Mouse (Mus musculus) kidney, postnatal 36 days (tissue): ENCODE results near the gene Scrn3.
A peak's percentile ranks its signal among the peaks of the same experiment; 100 is the strongest.

Source experiments
- DNase-seq, 2 experiments: peaks; one replicate each; pipeline ENCODE4 v3.0.0; 2021 to 2022; ENCODE audit warnings: mixed read lengths in 2 of 2

Scrn3 gene

GRCm38 (mm10) chr2:73385641-73386355 lies 73.4 kb downstream of the Scrn3 start:
- DNase-seq = peak in 1 of 2 experiments; percentile 14

GRCm38 (mm10) chr2:73386356-73387046 lies 74.1 kb downstream of the Scrn3 start, which contains the start of gene Gpr155:
Gene Gpr155 (minus strand): TSS chr2:73386572.
- DNase-seq = peak; percentile 100
